Mouse (Mus musculus) megakaryocyte, embryonic 14.5 days (primary cell): ENCODE measurements around the gene Gm20388.

ENCODE experiments used
- FLI1 ChIP-seq: IDR thresholded peaks from 2 replicates; pipeline ENCODE4 v1.6.1; 2012; ENCODE audit warnings: low read length, inconsistent platforms, mixed read lengths
- GATA1 ChIP-seq: IDR thresholded peaks from 3 replicates; pipeline ENCODE4 v1.6.1; 2012; ENCODE audit warnings: mixed read lengths, low read length, inconsistent platforms, borderline replicate concordance

DNA sequence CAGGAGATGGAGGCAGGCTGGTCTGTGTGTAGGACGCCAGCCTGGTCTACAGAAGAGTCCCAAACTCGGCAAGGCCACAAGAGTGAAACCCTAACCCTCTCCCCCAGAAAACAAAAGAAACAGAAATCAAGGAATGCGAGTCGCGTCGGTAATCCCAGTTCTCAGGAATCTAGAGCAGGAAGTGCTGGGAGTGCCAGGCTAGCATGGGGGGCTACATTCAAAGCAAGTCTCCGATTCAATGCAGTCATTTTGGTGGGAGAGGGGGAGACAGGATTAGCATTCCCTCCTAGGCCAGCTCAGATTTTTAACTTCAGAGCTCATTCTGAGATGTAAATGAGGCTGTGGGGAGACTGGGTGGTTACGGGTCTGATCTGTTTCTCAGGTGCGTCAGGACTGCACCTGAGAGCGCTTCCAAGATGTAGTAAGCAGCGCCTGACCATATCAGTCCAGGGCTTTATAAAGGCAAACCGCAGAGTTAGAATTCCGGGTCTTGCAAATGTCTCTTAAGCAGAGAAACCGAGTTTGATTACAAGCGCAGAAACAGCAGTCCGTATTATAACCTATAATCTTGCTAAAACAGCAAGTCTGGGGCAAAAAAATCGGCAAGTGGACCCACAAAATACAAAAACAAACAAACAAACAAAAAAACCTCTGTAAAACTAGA, 756.3 kb downstream of the Gm20388 start:
- TF ChIP-seq FLI1 (no peak), GATA1 (no peak)
